25 mouse cellular contexts compared by ENCODE assay signal in genomic region chr10:72669086-72669485, GRCm38 (mm10). TPM values are rescaled to one million over a fixed set of nuclear protein-coding genes. Genes with fewer than 3 reads are reported as not detected.
DNase-seq lines count a peak whose midpoint lies in the region; ATAC-seq and TF ChIP-seq lines count a peak whose summit lies in the region.
"Had no signal": no experiment of that assay in that cellular context is flagged by ENCODE, and none has a peak within 500 bp of the region (broad histone marks: within the 10 kb centered on the region; RNA-seq: fewer than 3 reads in every experiment).

No protein-coding gene starts in this region.

- H3K4me1 ChIP-seq in heart, embryonic 15.5 days (replicated peaks) = peaks cover 7% of the 10 kb centered on the region
- peaks cover 2% of the 10 kb centered on the region; the same call in 1 of the 2 replicates for H3K4me1 ChIP-seq in G1E (ENCODE audit: insufficient read depth, low read depth, low read length)
- H3K4me1 ChIP-seq in liver, embryonic 15.5 days (replicated peaks) = peaks cover 23% of the 10 kb centered on the region
- H3K4me1 ChIP-seq: embryonic facial prominence, embryonic 15.5 days; forebrain, embryonic 10.5 days; hindbrain, embryonic 10.5 days; intestine, embryonic 15.5 days; limb, embryonic 15.5 days; neural tube, embryonic 15.5 days had no signal

- no peak for TF ChIP-seq CTCF in G1E (IDR thresholded peaks at IDR 0.05; ENCODE audit: low read depth, low read length)

- peaks cover 30% of the 10 kb centered on the region for H3K36me3 ChIP-seq in heart, embryonic 15.5 days
- H3K36me3 ChIP-seq in G1E (replicated peaks) = peaks cover 65% of the 10 kb centered on the region
- H3K36me3 ChIP-seq in liver, embryonic 15.5 days (replicated peaks) = peaks cover 47% of the 10 kb centered on the region

- no peak overlapping the region for H3K9ac ChIP-seq in heart, embryonic 15.5 days
- H3K9ac ChIP-seq in liver, embryonic 15.5 days = no peak overlapping the region; the same call in 1 of the 2 replicates
- H3K9ac ChIP-seq: embryonic facial prominence, embryonic 15.5 days; intestine, embryonic 15.5 days; limb, embryonic 15.5 days; neural tube, embryonic 15.5 days had no signal

- H3K4me2 ChIP-seq in heart, embryonic 15.5 days = no peak overlapping the region
- H3K4me2 ChIP-seq in liver, embryonic 15.5 days = peak overlapping the region; percentile 20; the same call in 1 of the 2 replicates
- H3K4me2 ChIP-seq: embryonic facial prominence, embryonic 15.5 days; intestine, embryonic 15.5 days; limb, embryonic 15.5 days; midbrain, embryonic 11.5 days; neural tube, embryonic 15.5 days had no signal

- DNase-seq in heart, adult 9 months (ENCODE audit: low spot score in 2 of 2) = no peak
- DNase-seq in G1E (ENCODE audit: low spot score) = no peak
- DNase-seq in cerebellum, adult 9-10 months = no peak
- no peak for DNase-seq in kidney, adult 18-20 months
- DNase-seq in adrenal gland, postnatal 10 days = no peak
- DNase-seq: cerebellum, adult 8-10 months; gastrocnemius, postnatal 25 days; kidney, postnatal 4 days; lung, postnatal 4 days; right cerebral cortex, adult 18-20 months; right cerebral cortex, postnatal 4 days; thymus, adult 18-20 months; thymus, postnatal 36 days had no signal

- ATAC-seq in heart, embryonic 15.5 days (replicated peaks; ENCODE audit: insufficient number of reproducible peaks, insufficient read depth, low FRiP score, low read depth) = no peak
- ATAC-seq in G1E (ENCODE audit: extremely low read depth, insufficient number of reproducible peaks, low FRiP score, poor library complexity, severe bottlenecking) = peak; percentile 43
- peak; percentile 63 for ATAC-seq in common myeloid progenitor, adult 5-6 weeks (replicated peaks; ENCODE audit: low read depth, poor library complexity, severe bottlenecking)
- peak; percentile 85 for ATAC-seq in liver, embryonic 15.5 days (ENCODE audit: insufficient read depth)
- ATAC-seq: forebrain, embryonic 16.5 days; hindbrain, embryonic 16.5 days; intestine, embryonic 15.5 days had no signal

- WGBS in heart, embryonic 15.5 days = 20% methylated on average over 1 of the region's 1 CpGs
- 20% methylated on average over 1 of the region's 1 CpGs for WGBS in liver, embryonic 15.5 days (ENCODE audit: insufficient replicate concordance)

- peak overlapping the region; percentile 47 for H3K27ac ChIP-seq in heart, embryonic 15.5 days
- peak overlapping the region; percentile 74 for H3K27ac ChIP-seq in liver, embryonic 15.5 days (replicated peaks)
- H3K27ac ChIP-seq: embryonic facial prominence, embryonic 15.5 days; forebrain, embryonic 10.5 days; hindbrain, embryonic 10.5 days; intestine, embryonic 15.5 days; limb, embryonic 15.5 days; neural tube, embryonic 15.5 days had no signal

- no peak overlapping the region for H3K4me3 ChIP-seq in heart, embryonic 15.5 days
- H3K4me3 ChIP-seq in G1E (ENCODE audit: low read depth, low read length) = no peak overlapping the region
- no peak overlapping the region for H3K4me3 ChIP-seq in liver, embryonic 15.5 days (replicated peaks)
- H3K4me3 ChIP-seq: embryonic facial prominence, embryonic 15.5 days; forebrain, embryonic 10.5 days; hindbrain, embryonic 10.5 days; intestine, embryonic 15.5 days; limb, embryonic 15.5 days; neural tube, embryonic 15.5 days had no signal

- H3K27me3 ChIP-seq in heart, embryonic 15.5 days = no peaks in the 10 kb centered on the region
- no peaks in the 10 kb centered on the region for H3K27me3 ChIP-seq in G1E (ENCODE audit: insufficient read depth, low read length)
- no peaks in the 10 kb centered on the region for H3K27me3 ChIP-seq in liver, embryonic 15.5 days
- H3K27me3 ChIP-seq: embryonic facial prominence, embryonic 15.5 days; intestine, embryonic 15.5 days; limb, embryonic 15.5 days; neural tube, embryonic 15.5 days had no signal

- no peaks in the 10 kb centered on the region for H3K9me3 ChIP-seq in heart, embryonic 15.5 days (replicated peaks)
- no peaks in the 10 kb centered on the region for H3K9me3 ChIP-seq in G1E (replicated peaks)
- H3K9me3 ChIP-seq in liver, embryonic 15.5 days (replicated peaks) = no peaks in the 10 kb centered on the region
- H3K9me3 ChIP-seq: embryonic facial prominence, embryonic 15.5 days; forebrain, embryonic 10.5 days; hindbrain, embryonic 10.5 days; intestine, embryonic 15.5 days; limb, embryonic 15.5 days; neural tube, embryonic 15.5 days had no signal

RNA-seq across cellular contexts. Expression of gene Zwint, which starts 14.4 kb away (rescaled TPM):
- 200 and 219 TPM in 2 replicates for polyA plus RNA-seq in heart, embryonic 15.5 days (2015; fragmentation: Nextera tagmentation; extraction: Ambion mirVana)
- total RNA-seq in G1E (2014; fragmentation: Nextera tagmentation) = 182 and 207 TPM in 2 replicates
- total RNA-seq in G1E (2017) = 332 and 361 TPM in 2 replicates
- polyA plus RNA-seq in G1E (2012) = 17.1 and 23.1 TPM in 2 replicates
- total RNA-seq in common myeloid progenitor, adult 5-6 weeks (2017) = 230 and 238 TPM in 2 replicates
- 141 and 148 TPM in 2 replicates for polyA plus RNA-seq in liver, embryonic 15.5 days (2015; fragmentation: Nextera tagmentation; extraction: Ambion mirVana)
- 100 to 1,000 TPM; 128 to 130 TPM for total RNA-seq in adrenal gland, postnatal 10 days (2021)
